Mouse (Mus musculus) midbrain, postnatal 0 days (tissue): ENCODE measurements at regions not wholly inside any gene's neighbourhood (a gene's known extent, or its start where the extent isn't known, plus 50 kb on each side); places are given as distances from the start of the nearest gene placed in this dataset.
A peak's percentile ranks its signal among the peaks of the same experiment; 100 is the strongest.

Experiments
- ATAC-seq: fragments of 200-750 bp; cut with Nextera tagmentation; 2 replicates; pipeline ENCODE4 v1.8.0; 2017; ENCODE audit warnings: moderate number of reproducible peaks, mild to moderate bottlenecking, moderate TSS enrichment, moderate library complexity; ENCODE audit not compliant: low FRiP score
- DNase-seq: peaks from one replicate; pipeline ENCODE4 v3.0.0-alpha.2; 2015; ENCODE audit warnings: low spot score
- H3K27ac ChIP-seq: fragments of 300-500 bp; sonication (generic); 2 replicates; pipeline ENCODE4 v1.5.1; 2014; ENCODE audit warnings: low read depth, mild to moderate bottlenecking, low read length, mixed read lengths
- H3K27me3 ChIP-seq: fragments of 300-500 bp; sonication (generic); 2 replicates; pipeline ENCODE4 v1.6.1; 2014; ENCODE audit warnings: low read length, control low read depth, mixed read lengths; ENCODE audit not compliant: insufficient read depth
- H3K36me3 ChIP-seq: fragments of 300-500 bp; sonication (generic); 2 replicates; pipeline ENCODE4 v1.6.1; 2014; ENCODE audit warnings: low read length, control low read depth, mixed read lengths; ENCODE audit not compliant: insufficient read depth
- H3K4me1 ChIP-seq: fragments of 300-500 bp; sonication (generic); 2 replicates; pipeline ENCODE4 v1.6.1; 2014; ENCODE audit warnings: mild to moderate bottlenecking, control low read depth, antibody characterized with exemption, low read length, mixed read lengths; ENCODE audit not compliant: insufficient read depth
- H3K4me2 ChIP-seq: fragments of 300-500 bp; sonication (generic); 2 replicates; pipeline ENCODE4 v1.6.1; 2014; ENCODE audit warnings: low read depth, mild to moderate bottlenecking, low read length, mixed read lengths; ENCODE audit not compliant: poor library complexity, severe bottlenecking
- H3K4me3 ChIP-seq: fragments of 300-500 bp; sonication (generic); 2 replicates; pipeline ENCODE4 v1.5.1; 2014; ENCODE audit warnings: low read depth, mild to moderate bottlenecking, low read length, moderate library complexity
- H3K9ac ChIP-seq: fragments of 300-500 bp; sonication (generic); replicated peaks from 2 replicates; pipeline ENCODE4 v1.6.1; 2014; ENCODE audit warnings: mild to moderate bottlenecking, low read length, moderate library complexity, mixed read lengths; ENCODE audit not compliant: poor library complexity, severe bottlenecking
- H3K9me3 ChIP-seq: fragments of 300-500 bp; sonication (generic); 2 replicates; pipeline ENCODE4 v1.6.1; 2016; ENCODE audit warnings: low read length, control low read depth
- CTCF ChIP-seq: IDR thresholded peaks from 2 replicates; pipeline ENCODE4 v1.5.1; 2016; ENCODE audit warnings: antibody characterized with exemption, mild to moderate bottlenecking
- WGBS: fragments of 180-500 bp; shearing (Covaris S2); extraction: QIAGEN DNeasy Blood & Tissue Kit; methylation state at CpG from one replicate; pipeline ENCODE4 v1.1.7; 2014; 5-methylcytosine and 5-hydroxymethylcytosine counted together

GRCm38 (mm10) chr4:27529565-27529964 lies 1182.9 kb upstream of the Manea start:
- Histone ChIP-seq H3K4me3 (no peak overlapping the region), H3K4me1 (no peaks in the 10 kb centered on the region), H3K36me3 (no peaks in the 10 kb centered on the region), H3K27me3 (no peaks in the 10 kb centered on the region), H3K9ac (no peak overlapping the region), H3K9me3 (no peaks in the 10 kb centered on the region), H3K27ac (no peak overlapping the region), H3K4me2 (no peak overlapping the region)
- TF ChIP-seq CTCF, result no peak
- ATAC-seq, result no peak
- peak; percentile 5 for DNase-seq
- WGBS, result 82% methylated on average over 4 of the region's 4 CpGs

GRCm38 (mm10) chr4:27520295-27520694 lies 1173.6 kb upstream of the Manea start:
- no peak overlapping the region for H3K4me2 ChIP-seq
- DNase-seq (no peak), ATAC-seq (no peak)
- H3K9me3 ChIP-seq, result no peaks in the 10 kb centered on the region
- H3K9ac ChIP-seq, result no peak overlapping the region
- TF ChIP-seq CTCF, result no peak
- H3K4me1 ChIP-seq, result no peaks in the 10 kb centered on the region
- no peak overlapping the region for H3K27ac ChIP-seq
- WGBS, result 30% methylated on average over 4 of the region's 4 CpGs
- no peak overlapping the region for H3K4me3 ChIP-seq
- no peaks in the 10 kb centered on the region for H3K27me3 ChIP-seq
- no peaks in the 10 kb centered on the region for H3K36me3 ChIP-seq

GRCm38 (mm10) chr4:27504829-27505804 lies 1158.4 kb upstream of the Manea start:
- peak overlapping the region; percentile 69 for H3K27ac ChIP-seq
- ATAC-seq (peak; percentile 82), DNase-seq (peak; percentile 43)
- H3K9me3 ChIP-seq, result no peaks in the 10 kb centered on the region
- H3K9ac ChIP-seq, result no peak overlapping the region
- WGBS, result 19% methylated on average over 14 of the region's 14 CpGs
- H3K4me2 ChIP-seq, result peak overlapping the region; percentile 22; the same call in 1 of the 2 replicates
- 0 out of 2 replicates have a peak, but pooled peaks cover 1% of the 10 kb centered on the region for H3K27me3 ChIP-seq
- H3K36me3 ChIP-seq, result no peaks in the 10 kb centered on the region
- no peak for TF ChIP-seq CTCF
- H3K4me1 ChIP-seq, result no peaks in the 10 kb centered on the region
- H3K4me3 ChIP-seq, result no peak overlapping the region

- H3K36me3 ChIP-seq, result no peaks in the 10 kb centered on the region
- H3K4me1 ChIP-seq, result no peaks in the 10 kb centered on the region
- H3K9me3 ChIP-seq, result no peaks in the 10 kb centered on the region
- H3K27ac ChIP-seq, result no peak overlapping the region
- no peak for TF ChIP-seq CTCF
- no peak overlapping the region for H3K4me3 ChIP-seq
- H3K9ac ChIP-seq, result no peak overlapping the region
- H3K4me2 ChIP-seq, result no peak overlapping the region
- DNase-seq (no peak), ATAC-seq (no peak)
- H3K27me3 ChIP-seq, result no peaks in the 10 kb centered on the region
- WGBS, result 90% methylated on average over 1 of the region's 1 CpGs
Measured at GRCm38 (mm10) chr4:27497926-27498325, 1151.2 kb upstream of the Manea start.

- no peak overlapping the region for H3K4me3 ChIP-seq
- TF ChIP-seq CTCF, result no peak
- DNase-seq (no peak), ATAC-seq (no peak)
- WGBS, result 98% methylated on average over 1 of the region's 1 CpGs
- no peaks in the 10 kb centered on the region for H3K36me3 ChIP-seq
- H3K9me3 ChIP-seq, result no peaks in the 10 kb centered on the region
- no peaks in the 10 kb centered on the region for H3K4me1 ChIP-seq
- H3K27ac ChIP-seq, result no peak overlapping the region
- H3K4me2 ChIP-seq, result no peak overlapping the region
- no peaks in the 10 kb centered on the region for H3K27me3 ChIP-seq
- H3K9ac ChIP-seq, result no peak overlapping the region
Measured at GRCm38 (mm10) chr4:27497274-27497673, 1150.6 kb upstream of the Manea start.

- 92% methylated on average over 2 of the region's 2 CpGs for WGBS
- no peaks in the 10 kb centered on the region for H3K9me3 ChIP-seq
- no peak for TF ChIP-seq CTCF
Measured at GRCm38 (mm10) chr4:27491312-27491711, 1144.6 kb upstream of the Manea start.

More at GRCm38 (mm10) chr4:27491312-27491711, 1144.6 kb upstream of the Manea start:
- H3K4me1 ChIP-seq, result no peaks in the 10 kb centered on the region
- no peak overlapping the region for H3K9ac ChIP-seq
- no peak overlapping the region for H3K27ac ChIP-seq
- DNase-seq (no peak), ATAC-seq (no peak)
- no peak overlapping the region for H3K4me3 ChIP-seq
- H3K4me2 ChIP-seq, result no peak overlapping the region
- H3K36me3 ChIP-seq, result no peaks in the 10 kb centered on the region
- H3K27me3 ChIP-seq, result no peaks in the 10 kb centered on the region
